Mouse (Mus musculus): ENCODE data around the gene Tmem247. TPM values are rescaled to one million over a fixed set of nuclear protein-coding genes. Genes with fewer than 3 reads are reported as not detected.

Gene Tmem247
- polyA plus RNA-seq, 1 experiment from 2014 or later = not detected

DNA sequence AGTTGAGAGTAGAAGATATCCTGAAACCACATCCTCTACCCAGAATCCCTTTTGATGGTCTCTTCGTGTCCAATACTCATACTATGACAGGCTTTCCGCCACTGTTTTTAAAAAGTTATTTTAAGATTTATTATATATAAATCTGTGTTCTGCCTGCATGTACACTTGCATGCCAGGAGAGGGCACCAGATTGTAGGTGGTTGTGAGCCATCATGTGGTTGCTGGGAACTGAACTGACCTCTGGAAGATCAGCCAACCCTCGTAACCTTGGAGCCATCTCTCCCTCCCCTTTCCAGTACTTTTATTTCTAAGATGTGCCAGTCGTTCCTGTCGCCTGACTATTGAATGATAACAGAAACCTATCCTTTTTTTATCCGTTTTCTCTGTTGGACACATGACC is 1.6 kb downstream of the Tmem247 start:
- H3K4me1 ChIP-seq = peaks cover 12% of the 10 kb centered on the region
- H3K36me3 ChIP-seq = no peaks in the 10 kb centered on the region
- H3K4me2 ChIP-seq = no peak overlapping the region
- no peak for ATAC-seq (ENCODE audit: insufficient number of reproducible peaks, insufficient read depth, low FRiP score, low TSS enrichment, low read depth)
- H3K27me3 ChIP-seq = no peaks in the 10 kb centered on the region
- no peak overlapping the region for H3K9ac ChIP-seq
- no peaks in the 10 kb centered on the region for H3K9me3 ChIP-seq
- no peak overlapping the region for H3K27ac ChIP-seq
- no peak overlapping the region for H3K4me3 ChIP-seq
- WGBS = 78% methylated on average over 6 of the region's 6 CpGs

DNA sequence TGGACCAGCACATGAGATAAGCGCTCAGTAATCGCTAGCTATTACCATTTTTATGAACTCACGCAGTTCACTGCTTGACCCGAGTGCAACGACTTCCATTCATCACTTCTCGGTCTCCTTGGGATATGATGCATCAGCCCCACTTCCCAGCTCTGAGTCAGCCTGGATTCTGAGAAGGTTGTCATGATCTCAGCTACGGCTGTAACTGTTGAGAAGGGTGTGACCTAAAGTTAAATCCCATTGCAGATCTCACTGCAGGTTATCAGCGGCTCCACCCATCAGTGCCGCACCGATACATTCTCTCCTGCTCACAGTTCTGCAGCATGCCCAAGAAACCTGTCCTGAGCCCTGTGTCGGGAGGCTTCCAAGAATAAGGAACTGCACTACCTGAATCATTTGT is 2.6 kb downstream of the Tmem247 start:
- ATAC-seq (ENCODE audit: insufficient number of reproducible peaks, insufficient read depth, low FRiP score, low TSS enrichment, low read depth) = no peak
- Histone ChIP-seq H3K4me1 (peaks cover 13% of the 10 kb centered on the region), H3K36me3 (no peaks in the 10 kb centered on the region), H3K9ac (no peak overlapping the region), H3K9me3 (no peaks in the 10 kb centered on the region), H3K27me3 (no peaks in the 10 kb centered on the region), H3K4me2 (no peak overlapping the region), H3K4me3 (no peak overlapping the region), H3K27ac (no peak overlapping the region)
- 89% methylated on average over 11 of the region's 11 CpGs for WGBS

DNA sequence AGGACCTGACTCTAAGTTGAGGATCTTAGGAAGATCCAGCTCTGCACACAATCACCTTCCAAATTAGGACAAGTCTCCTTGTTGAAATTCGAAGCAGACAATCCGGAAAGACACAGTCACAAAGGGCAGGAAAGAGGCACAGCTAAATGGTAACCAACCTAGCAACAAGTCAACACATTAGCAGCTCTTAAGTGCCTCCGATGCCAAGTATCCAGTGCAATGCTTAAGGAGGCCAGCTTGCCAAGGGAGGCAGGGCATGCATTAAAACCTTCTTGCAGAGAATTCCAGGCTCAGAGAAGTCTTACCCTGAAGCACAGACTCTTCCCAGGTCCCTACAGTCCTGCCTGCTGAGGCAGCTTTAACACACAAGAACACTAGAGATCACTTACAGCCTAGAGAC is 7.5 kb downstream of the Tmem247 start:
- no peak for ATAC-seq (ENCODE audit: insufficient number of reproducible peaks, insufficient read depth, low FRiP score, low TSS enrichment, low read depth)
- H3K4me3 ChIP-seq = no peak overlapping the region
- peaks cover 17% of the 10 kb centered on the region for H3K4me1 ChIP-seq
- 60% methylated on average over 3 of the region's 3 CpGs for WGBS
- no peak overlapping the region for H3K27ac ChIP-seq
- no peaks in the 10 kb centered on the region for H3K27me3 ChIP-seq
- no peak overlapping the region for H3K4me2 ChIP-seq
- no peaks in the 10 kb centered on the region for H3K36me3 ChIP-seq
- H3K9ac ChIP-seq = no peak overlapping the region
- peaks cover 3% of the 10 kb centered on the region; the same call in 1 of the 2 replicates for H3K9me3 ChIP-seq

DNA sequence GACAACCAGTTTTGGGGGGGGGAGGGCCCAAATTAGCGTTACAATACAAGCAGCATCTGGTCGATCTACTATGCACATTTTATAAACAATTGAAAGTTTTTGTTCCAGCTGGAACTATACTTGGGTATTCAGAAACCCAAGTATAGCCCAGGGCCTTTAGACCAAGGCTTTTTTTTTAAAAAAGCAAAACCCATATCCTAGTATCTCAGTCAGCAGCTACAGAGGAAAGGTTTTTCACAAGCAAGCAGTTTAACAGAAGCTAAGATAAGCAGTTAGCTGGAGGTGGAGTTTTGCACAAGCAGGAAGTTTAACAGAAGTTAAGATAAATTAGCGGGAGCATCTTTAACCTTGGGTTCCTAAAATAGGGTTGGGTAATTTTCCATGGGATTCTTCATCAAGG is 9.7 kb downstream of the Tmem247 start:
- H3K36me3 ChIP-seq = no peaks in the 10 kb centered on the region
- peaks cover 21% of the 10 kb centered on the region for H3K4me1 ChIP-seq
- ATAC-seq (ENCODE audit: insufficient number of reproducible peaks, insufficient read depth, low FRiP score, low TSS enrichment, low read depth) = no peak
- H3K4me2 ChIP-seq = no peak overlapping the region
- WGBS = 85% methylated on average over 3 of the region's 3 CpGs
- H3K4me3 ChIP-seq = no peak overlapping the region
- H3K27me3 ChIP-seq = no peaks in the 10 kb centered on the region
- H3K27ac ChIP-seq = no peak overlapping the region
- H3K9me3 ChIP-seq = peaks cover 3% of the 10 kb centered on the region; the same call in 1 of the 2 replicates
- no peak overlapping the region for H3K9ac ChIP-seq

DNA sequence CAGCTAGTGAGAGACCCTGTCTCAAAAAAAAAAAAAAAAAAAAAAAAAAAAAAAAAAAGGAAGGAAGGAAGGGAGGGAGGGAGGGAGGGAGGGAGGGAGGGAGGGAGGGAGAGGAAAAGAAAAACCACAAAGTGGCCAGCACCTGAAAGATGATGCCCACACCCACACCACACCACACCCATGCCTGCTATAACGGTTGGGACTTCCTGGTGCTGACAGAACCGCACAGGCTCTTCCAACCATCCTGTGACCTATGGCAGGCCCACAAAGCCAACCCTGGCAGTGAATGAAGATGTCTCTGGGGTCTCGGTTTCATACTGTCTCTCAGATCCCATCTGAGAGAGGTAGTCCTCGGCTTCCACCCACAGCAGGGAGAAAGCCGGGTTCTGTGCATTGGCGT is 12.2 kb downstream of the Tmem247 start:
- WGBS = 80% methylated on average over 6 of the region's 6 CpGs
- Histone ChIP-seq H3K27me3 (peaks cover 2% of the 10 kb centered on the region; the same call in 1 of the 2 replicates), H3K4me1 (peaks cover 16% of the 10 kb centered on the region), H3K36me3 (no peaks in the 10 kb centered on the region), H3K9me3 (peaks cover 3% of the 10 kb centered on the region; the same call in 1 of the 2 replicates), H3K27ac (no peak overlapping the region), H3K9ac (no peak overlapping the region), H3K4me2 (no peak overlapping the region), H3K4me3 (no peak overlapping the region)
- no peak for ATAC-seq (ENCODE audit: insufficient number of reproducible peaks, insufficient read depth, low FRiP score, low TSS enrichment, low read depth)

DNA sequence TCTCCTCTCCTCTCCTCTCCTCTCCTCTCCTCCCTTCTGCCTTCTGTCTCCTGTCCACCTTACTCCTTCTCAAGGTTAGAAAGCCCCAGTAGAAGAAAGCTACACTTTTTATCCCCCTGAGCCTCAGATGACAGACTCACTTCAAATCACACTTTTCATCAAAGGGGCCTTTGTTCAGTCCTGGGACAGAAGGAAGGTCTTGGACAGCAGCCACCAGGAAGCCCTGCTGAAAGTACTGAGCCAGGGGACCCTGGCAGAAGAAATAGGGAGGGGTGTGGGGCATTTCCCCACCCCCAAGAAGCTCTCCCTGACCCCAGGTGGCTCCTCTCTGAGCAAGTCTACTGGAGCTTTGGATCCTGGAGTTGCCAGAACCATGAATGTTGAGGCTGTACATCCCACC is 12.8 kb downstream of the Tmem247 start:
- no peak for ATAC-seq (ENCODE audit: insufficient number of reproducible peaks, insufficient read depth, low FRiP score, low TSS enrichment, low read depth)
- H3K4me2 ChIP-seq = no peak overlapping the region
- H3K4me1 ChIP-seq = peaks cover 13% of the 10 kb centered on the region
- H3K27ac ChIP-seq = no peak overlapping the region
- H3K27me3 ChIP-seq = peaks cover 5% of the 10 kb centered on the region; the same call in 1 of the 2 replicates
- no peaks in the 10 kb centered on the region for H3K36me3 ChIP-seq
- H3K9ac ChIP-seq = no peak overlapping the region
- peaks cover 3% of the 10 kb centered on the region; the same call in 1 of the 2 replicates for H3K9me3 ChIP-seq
- no peak overlapping the region for H3K4me3 ChIP-seq

DNA sequence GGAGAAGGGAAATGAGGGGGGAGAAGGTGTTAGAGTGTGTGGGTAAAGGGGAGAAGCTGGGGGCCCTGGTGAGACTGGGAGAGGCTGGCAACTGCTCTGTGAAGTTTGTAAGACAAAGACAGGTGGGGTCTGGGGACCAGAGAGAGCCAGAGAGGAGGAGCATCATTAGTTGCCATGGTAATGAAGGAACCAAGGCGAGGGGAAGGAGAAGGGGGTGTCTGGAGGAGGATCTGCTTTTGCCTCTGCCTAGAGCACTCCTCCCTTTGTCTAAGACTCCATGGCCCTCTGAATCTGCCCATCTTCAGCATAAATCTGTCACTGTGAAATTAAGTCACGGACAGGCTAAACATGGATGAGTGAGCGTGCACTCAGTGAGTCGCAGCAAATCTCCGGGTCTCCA is 15.7 kb downstream of the Tmem247 start:
- Histone ChIP-seq H3K9me3 (no peaks in the 10 kb centered on the region), H3K36me3 (no peaks in the 10 kb centered on the region), H3K4me2 (no peak overlapping the region), H3K27ac (no peak overlapping the region), H3K4me3 (no peak overlapping the region), H3K9ac (no peak overlapping the region), H3K4me1 (peaks cover 20% of the 10 kb centered on the region), H3K27me3 (peaks cover 9% of the 10 kb centered on the region; the same call in 1 of the 2 replicates)
- 48% methylated on average over 5 of the region's 5 CpGs for WGBS
- ATAC-seq (ENCODE audit: insufficient number of reproducible peaks, insufficient read depth, low FRiP score, low TSS enrichment, low read depth) = no peak

DNA sequence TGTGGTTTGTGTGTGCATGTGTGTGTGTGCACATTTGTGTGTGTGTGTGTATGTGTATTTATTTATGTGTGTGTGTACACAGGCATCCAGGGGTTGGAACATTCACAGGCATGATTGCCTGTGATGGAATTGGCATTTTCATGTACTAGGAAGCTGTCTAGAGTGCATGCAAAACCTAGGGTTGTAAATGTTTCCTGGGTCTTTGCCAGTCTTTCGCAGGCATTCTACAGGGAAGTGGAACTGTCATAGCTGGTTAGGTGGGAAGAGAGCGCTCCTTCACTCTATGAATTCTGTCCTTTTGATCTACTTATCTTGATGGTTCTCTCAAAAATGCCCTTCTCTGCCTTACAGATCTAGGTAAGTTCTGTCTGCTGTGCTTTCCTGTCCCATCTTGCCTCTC is 19.9 kb downstream of the Tmem247 start:
- 61% methylated on average over 2 of the region's 2 CpGs for WGBS
- Histone ChIP-seq H3K27ac (no peak overlapping the region), H3K4me2 (peak overlapping the region; percentile 70)

DNA sequence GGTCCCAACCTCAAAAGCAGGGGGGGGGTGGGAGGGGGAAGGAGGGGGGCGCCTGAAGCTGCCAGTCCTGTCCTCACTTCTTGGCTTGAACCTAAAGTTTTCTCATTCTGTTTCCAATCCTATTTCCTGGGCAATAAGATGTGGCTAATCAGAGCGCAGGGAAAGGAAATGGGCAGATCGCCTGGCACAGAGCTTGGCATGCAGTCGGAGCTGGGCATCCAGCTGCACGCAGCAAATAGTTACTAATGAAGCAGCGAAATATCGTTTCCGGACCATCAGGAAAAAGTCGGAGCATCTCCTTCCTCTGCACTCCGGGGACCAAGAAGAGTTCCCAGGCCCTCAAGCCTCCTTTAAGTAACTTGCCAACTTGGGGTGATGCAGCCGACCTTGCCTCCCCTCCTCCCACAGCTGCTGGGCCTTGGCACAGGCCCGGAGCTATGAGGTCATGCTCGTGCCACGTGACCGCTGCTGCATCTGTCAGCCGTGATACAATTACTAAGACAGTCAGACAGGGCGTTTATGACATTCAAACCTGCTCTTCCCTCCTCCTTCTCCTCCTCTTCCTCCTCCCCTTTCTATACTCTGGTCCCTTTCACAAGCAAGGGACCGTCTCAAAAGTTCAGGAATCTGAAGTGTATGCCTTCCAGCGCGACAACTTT is 20.5 kb downstream of the Tmem247 start:
- Histone ChIP-seq H3K27me3 (peaks cover 12% of the 10 kb centered on the region; the same call in 1 of the 2 replicates), H3K4me2 (peak overlapping the region; percentile 70), H3K27ac (peak overlapping the region; percentile 57; the same call in 1 of the 2 replicates), H3K4me1 (peaks cover 17% of the 10 kb centered on the region), H3K9me3 (no peaks in the 10 kb centered on the region), H3K9ac (peak overlapping the region; percentile 64), H3K36me3 (no peaks in the 10 kb centered on the region), H3K4me3 (peak overlapping the region; percentile 48)
- 2% methylated on average over 20 of the region's 20 CpGs for WGBS
- peak; percentile 56 for ATAC-seq (ENCODE audit: insufficient number of reproducible peaks, insufficient read depth, low FRiP score, low TSS enrichment, low read depth)

More for the DNA sequence above, 19.9 kb downstream of the Tmem247 start:
- Histone ChIP-seq H3K4me1 (peaks cover 20% of the 10 kb centered on the region), H3K4me3 (peak overlapping the region; percentile 48), H3K27me3 (peaks cover 10% of the 10 kb centered on the region; the same call in 1 of the 2 replicates), H3K36me3 (no peaks in the 10 kb centered on the region), H3K9ac (no peak overlapping the region), H3K9me3 (no peaks in the 10 kb centered on the region)
- ATAC-seq (ENCODE audit: insufficient number of reproducible peaks, insufficient read depth, low FRiP score, low TSS enrichment, low read depth) = no peak

DNA sequence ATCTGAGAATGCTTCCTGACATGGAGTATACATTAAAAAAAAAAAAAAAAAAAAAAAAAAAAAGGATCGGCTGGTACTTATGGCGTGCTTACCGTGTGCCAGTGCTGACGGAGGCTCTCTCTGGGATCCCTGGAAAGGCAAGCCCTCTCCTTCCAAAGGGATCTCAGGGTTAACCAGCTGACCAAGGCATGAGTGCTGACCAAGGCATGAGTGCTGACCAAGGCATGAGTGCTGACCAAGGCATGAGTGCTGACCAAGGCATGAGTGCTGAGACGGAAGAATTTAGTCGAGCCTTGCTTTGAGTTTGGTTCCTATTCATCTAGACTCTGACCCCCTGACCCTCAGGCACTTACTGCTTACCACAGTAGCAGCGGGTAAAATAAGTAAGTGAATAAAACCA is 21.5 kb downstream of the Tmem247 start:
- Histone ChIP-seq H3K4me3 (no peak overlapping the region), H3K9ac (no peak overlapping the region)
- WGBS = 49% methylated on average over 7 of the region's 7 CpGs

DNA sequence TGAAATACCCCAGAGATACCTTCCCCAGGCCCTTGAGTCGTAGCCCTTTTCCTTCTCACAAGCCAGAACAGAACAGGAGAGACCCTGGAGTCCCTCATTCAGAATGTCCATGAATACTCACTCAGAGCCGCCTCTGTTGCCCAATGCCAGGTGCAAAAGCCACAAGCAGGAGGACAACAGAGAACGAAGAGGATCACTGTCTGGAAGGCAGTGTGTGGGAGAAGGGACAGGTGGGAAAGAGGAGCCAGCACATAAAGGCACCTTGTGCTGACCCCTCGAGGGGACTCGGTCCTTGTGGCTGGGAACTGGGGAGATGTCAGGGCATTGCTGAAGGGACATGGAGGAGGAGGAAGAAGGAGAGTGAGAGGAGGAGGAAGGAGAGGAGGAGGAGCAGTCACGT is 25.0 kb downstream of the Tmem247 start:
- Histone ChIP-seq H3K9me3 (no peaks in the 10 kb centered on the region), H3K27me3 (0 out of 2 replicates have a peak, but pooled peaks cover 3% of the 10 kb centered on the region), H3K4me3 (no peak overlapping the region), H3K4me1 (peaks cover 10% of the 10 kb centered on the region), H3K27ac (no peak overlapping the region), H3K4me2 (no peak overlapping the region), H3K36me3 (no peaks in the 10 kb centered on the region), H3K9ac (no peak overlapping the region)
- WGBS = 70% methylated on average over 6 of the region's 6 CpGs
- no peak for ATAC-seq (ENCODE audit: insufficient number of reproducible peaks, insufficient read depth, low FRiP score, low TSS enrichment, low read depth)

More for the DNA sequence above, 21.5 kb downstream of the Tmem247 start:
- ATAC-seq (ENCODE audit: insufficient number of reproducible peaks, insufficient read depth, low FRiP score, low TSS enrichment, low read depth) = no peak
- H3K4me1 ChIP-seq = peaks cover 13% of the 10 kb centered on the region
- no peak overlapping the region for H3K27ac ChIP-seq
- no peaks in the 10 kb centered on the region for H3K9me3 ChIP-seq
- no peak overlapping the region for H3K4me2 ChIP-seq
- H3K27me3 ChIP-seq = peaks cover 12% of the 10 kb centered on the region; the same call in 1 of the 2 replicates
- no peaks in the 10 kb centered on the region for H3K36me3 ChIP-seq

DNA sequence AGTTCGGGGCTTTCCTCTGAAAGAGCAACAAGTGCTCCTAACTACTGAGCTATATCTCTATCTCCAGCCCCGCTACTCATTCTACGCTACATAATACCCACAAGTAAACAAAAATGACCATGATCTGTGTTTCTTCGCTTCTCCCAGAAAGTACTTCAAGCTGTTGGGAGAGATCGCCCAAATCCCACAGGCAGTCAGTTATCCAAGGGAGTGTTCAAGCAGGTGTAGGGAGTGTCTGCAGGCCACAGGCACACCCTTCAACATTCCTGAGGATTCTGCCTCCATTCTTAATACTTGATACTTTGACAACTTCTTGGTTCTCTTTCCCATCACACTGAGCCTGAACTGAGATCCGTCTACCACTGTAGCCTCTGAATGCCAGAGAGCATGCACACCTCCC is 26.0 kb downstream of the Tmem247 start:
- Histone ChIP-seq H3K27ac (no peak overlapping the region), H3K27me3 (0 out of 2 replicates have a peak, but pooled peaks cover 3% of the 10 kb centered on the region), H3K4me3 (no peak overlapping the region), H3K4me1 (0 out of 2 replicates have a peak, but pooled peaks cover 3% of the 10 kb centered on the region), H3K4me2 (no peak overlapping the region), H3K9me3 (no peaks in the 10 kb centered on the region), H3K36me3 (no peaks in the 10 kb centered on the region), H3K9ac (no peak overlapping the region)
- WGBS = 82% methylated on average over 6 of the region's 6 CpGs
- no peak for ATAC-seq (ENCODE audit: insufficient number of reproducible peaks, insufficient read depth, low FRiP score, low TSS enrichment, low read depth)
